Mouse (Mus musculus) kidney, postnatal 0 days (tissue): ENCODE results near the gene Ruvbl1. TPM values are rescaled to one million over a fixed set of nuclear protein-coding genes. Genes with fewer than 3 reads are reported as not detected.
A peak's percentile ranks its signal among the peaks of the same experiment; 100 is the strongest.

ENCODE experiments used
- ATAC-seq: fragments of 200-750 bp; cut with Nextera tagmentation; replicated peaks from 2 replicates; pipeline ENCODE4 v1.8.0; 2017; ENCODE audit warnings: low read depth, moderate number of reproducible peaks, moderate TSS enrichment, moderate library complexity; ENCODE audit not compliant: low FRiP score
- DNase-seq: peaks from one replicate; pipeline ENCODE4 v3.0.0-alpha.2; 2016; ENCODE audit warnings: low spot score
- H3K27ac ChIP-seq: fragments of 300-500 bp; sonication (generic); 2 replicates; pipeline ENCODE4 v1.5.1; 2014; ENCODE audit warnings: mild to moderate bottlenecking
- H3K27me3 ChIP-seq: fragments of 300-500 bp; sonication (generic); 2 replicates; pipeline ENCODE4 v1.6.1; 2014; ENCODE audit warnings: low read length, mixed read lengths; ENCODE audit not compliant: insufficient read depth
- H3K36me3 ChIP-seq: fragments of 300-500 bp; sonication (generic); 2 replicates; pipeline ENCODE4 v1.6.1; 2014; ENCODE audit warnings: low read length, mixed read lengths; ENCODE audit not compliant: insufficient read depth
- H3K4me1 ChIP-seq: fragments of 300-500 bp; sonication (generic); replicated peaks from 2 replicates; pipeline ENCODE4 v1.6.1; 2014; ENCODE audit warnings: antibody characterized with exemption, low read length, mixed read lengths; ENCODE audit not compliant: insufficient read depth
- H3K4me2 ChIP-seq: fragments of 300-500 bp; sonication (generic); 2 replicates; pipeline ENCODE4 v1.6.1; 2014; ENCODE audit warnings: mild to moderate bottlenecking, low read length, moderate library complexity, mixed read lengths
- H3K4me3 ChIP-seq: fragments of 300-500 bp; sonication (generic); replicated peaks from 2 replicates; pipeline ENCODE4 v1.5.1; 2014; ENCODE audit warnings: low read depth, low read length
- H3K9ac ChIP-seq: fragments of 300-500 bp; sonication (generic); 2 replicates; pipeline ENCODE4 v1.6.1; 2014; ENCODE audit warnings: low read depth, low read length
- H3K9me3 ChIP-seq: fragments of 300-500 bp; sonication (generic); replicated peaks from 2 replicates; pipeline ENCODE4 v1.6.1; 2016; ENCODE audit warnings: low read length, inconsistent platforms, mixed read lengths
- CTCF ChIP-seq: IDR thresholded peaks from 2 replicates; pipeline ENCODE4 v1.5.1; 2016; ENCODE audit warnings: antibody characterized with exemption, low read depth, mild to moderate bottlenecking, moderate library complexity
- WGBS: fragments of 180-500 bp; shearing (Covaris S2); extraction: QIAGEN DNeasy Blood & Tissue Kit; methylation state at CpG from one replicate; pipeline ENCODE4 v1.1.7; 2014; 5-methylcytosine and 5-hydroxymethylcytosine counted together
- polyA plus RNA-seq: library from polyadenylated mRNA; unstranded; fragments of >200 nt; fragmentation: Nextera tagmentation; extraction: Ambion mirVana; gene quantifications from 2 replicates; pipeline ENCODE4 v1.2.1, GENCODE M21; 2015

Ruvbl1 gene
- polyA plus RNA-seq, 1 experiment from 2014 or later = 91.1 TPM

- TF ChIP-seq CTCF = no peak
- peak overlapping the region; percentile 83 for H3K4me3 ChIP-seq
- peak overlapping the region; percentile 63 for H3K4me2 ChIP-seq
- peak overlapping the region; percentile 84 for H3K9ac ChIP-seq
- H3K27ac ChIP-seq = peak overlapping the region; percentile 87
- ATAC-seq (no peak), DNase-seq (peak; percentile 28)
- H3K27me3 ChIP-seq = no peaks in the 10 kb centered on the region
- peaks cover 10% of the 10 kb centered on the region; the same call in 1 of the 2 replicates for H3K4me1 ChIP-seq
- no peaks in the 10 kb centered on the region for H3K9me3 ChIP-seq
- peaks cover 27% of the 10 kb centered on the region; the same call in 1 of the 2 replicates for H3K36me3 ChIP-seq
- WGBS = 5% methylated on average over 18 of the region's 18 CpGs
Measured at GRCm38 (mm10) chr6:88517701-88518403, 52.6 kb downstream of the Ruvbl1 start.

GRCm38 (mm10) chr6:88518404-88519263, 53.4 kb downstream of the Ruvbl1 start, which contains the start of gene Sec61a1:
Sec61a1 (minus strand) TSS chr6:88518905.
- H3K36me3 ChIP-seq = peaks cover 25% of the 10 kb centered on the region; the same call in 1 of the 2 replicates
- peak within 1 kb of the TSS; percentile 83 for H3K4me3 ChIP-seq
- H3K27ac ChIP-seq = peak within 1 kb of the TSS; percentile 87
- DNase-seq (peak; percentile 99), ATAC-seq (peak; percentile 97)
- no peaks in the 10 kb centered on the region for H3K27me3 ChIP-seq
- no peaks in the 10 kb centered on the region for H3K9me3 ChIP-seq
- under 1% methylated on average over 80 of the region's 80 CpGs for whole genome bisulfite sequencing
- no peak for TF ChIP-seq CTCF
- H3K9ac ChIP-seq = peak within 1 kb of the TSS; percentile 84
- peaks cover 10% of the 10 kb centered on the region; the same call in 1 of the 2 replicates for H3K4me1 ChIP-seq
- peak within 1 kb of the TSS; percentile 68 for H3K4me2 ChIP-seq

- Histone ChIP-seq H3K27me3 (no peaks in the 10 kb centered on the region), H3K27ac (no peak overlapping the region), H3K4me3 (no peak overlapping the region), H3K9me3 (no peaks in the 10 kb centered on the region), H3K36me3 (no peaks in the 10 kb centered on the region), H3K4me2 (no peak overlapping the region), H3K9ac (no peak overlapping the region), H3K4me1 (peaks cover 10% of the 10 kb centered on the region; the same call in 1 of the 2 replicates)
- WGBS = 82% methylated on average over 7 of the region's 7 CpGs
- DNase-seq = no peak
- TF ChIP-seq CTCF = no peak
- no peak for ATAC-seq
Measured at GRCm38 (mm10) chr6:88521821-88522220, 56.6 kb downstream of the Ruvbl1 start.

- Histone ChIP-seq H3K4me2 (no peak overlapping the region), H3K36me3 (no peaks in the 10 kb centered on the region), H3K27me3 (no peaks in the 10 kb centered on the region), H3K27ac (no peak overlapping the region), H3K4me3 (no peak overlapping the region), H3K4me1 (peaks cover 2% of the 10 kb centered on the region; the same call in 1 of the 2 replicates), H3K9me3 (no peaks in the 10 kb centered on the region), H3K9ac (no peak overlapping the region)
- no peak for TF ChIP-seq CTCF
- DNase-seq = no peak
- ATAC-seq = no peak
- 53% methylated on average over 3 of the region's 3 CpGs for WGBS
Measured at GRCm38 (mm10) chr6:88522606-88523005, 57.4 kb downstream of the Ruvbl1 start.

- Histone ChIP-seq H3K36me3 (no peaks in the 10 kb centered on the region), H3K4me3 (no peak overlapping the region), H3K9ac (no peak overlapping the region), H3K27me3 (no peaks in the 10 kb centered on the region), H3K4me2 (no peak overlapping the region), H3K4me1 (no peaks in the 10 kb centered on the region), H3K9me3 (no peaks in the 10 kb centered on the region), H3K27ac (no peak overlapping the region)
- TF ChIP-seq CTCF = no peak
- no peak for DNase-seq
- ATAC-seq = no peak
- 71% methylated on average over 3 of the region's 3 CpGs for WGBS
Measured at GRCm38 (mm10) chr6:88523043-88523442, 57.8 kb downstream of the Ruvbl1 start.

GRCm38 (mm10) chr6:88523451-88523850, 58.2 kb downstream of the Ruvbl1 start:
- Histone ChIP-seq H3K4me2 (no peak overlapping the region), H3K36me3 (no peaks in the 10 kb centered on the region), H3K27me3 (no peaks in the 10 kb centered on the region), H3K4me1 (no peaks in the 10 kb centered on the region), H3K27ac (no peak overlapping the region), H3K4me3 (no peak overlapping the region), H3K9me3 (no peaks in the 10 kb centered on the region), H3K9ac (no peak overlapping the region)
- 86% methylated on average over 3 of the region's 3 CpGs for WGBS
- TF ChIP-seq CTCF = no peak
- ATAC-seq (no peak), DNase-seq (no peak)
